Mouse (Mus musculus): Measurements from ENCODE around the gene 4833427G06Rik.

The 4833427G06Rik gene

GRCm38 (mm10) chr9:51068202-51068601 lies 33.7 kb downstream of the 4833427G06Rik start:
- no peak for DNase-seq (ENCODE audit: low spot score in 2 of 2)

DNA sequence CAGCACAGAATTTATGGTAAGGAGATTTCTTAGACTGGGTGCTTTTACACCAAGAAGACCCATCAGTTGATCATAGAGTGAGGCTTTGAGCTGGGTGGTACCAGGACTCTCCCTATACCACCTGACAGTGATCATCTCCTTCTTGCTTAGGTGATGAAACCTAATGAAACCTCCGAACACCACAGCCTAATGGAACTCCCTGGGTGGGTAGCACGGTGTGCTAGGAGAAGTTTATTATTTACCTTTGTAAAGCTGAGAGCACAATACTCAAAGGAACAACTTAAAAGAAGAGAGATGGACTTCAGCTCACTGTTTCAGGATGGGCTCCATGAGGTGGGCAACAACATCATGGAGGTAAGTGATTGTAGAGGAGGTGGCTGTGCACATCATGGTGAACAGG lies 41.3 kb downstream of the 4833427G06Rik start, which contains the start of gene Btg4:
TSS of gene Btg4 (plus strand) at position 301 of the 400 bp plus-strand sequence.
- DNase-seq (ENCODE audit: low spot score in 2 of 2): no peak

DNA sequence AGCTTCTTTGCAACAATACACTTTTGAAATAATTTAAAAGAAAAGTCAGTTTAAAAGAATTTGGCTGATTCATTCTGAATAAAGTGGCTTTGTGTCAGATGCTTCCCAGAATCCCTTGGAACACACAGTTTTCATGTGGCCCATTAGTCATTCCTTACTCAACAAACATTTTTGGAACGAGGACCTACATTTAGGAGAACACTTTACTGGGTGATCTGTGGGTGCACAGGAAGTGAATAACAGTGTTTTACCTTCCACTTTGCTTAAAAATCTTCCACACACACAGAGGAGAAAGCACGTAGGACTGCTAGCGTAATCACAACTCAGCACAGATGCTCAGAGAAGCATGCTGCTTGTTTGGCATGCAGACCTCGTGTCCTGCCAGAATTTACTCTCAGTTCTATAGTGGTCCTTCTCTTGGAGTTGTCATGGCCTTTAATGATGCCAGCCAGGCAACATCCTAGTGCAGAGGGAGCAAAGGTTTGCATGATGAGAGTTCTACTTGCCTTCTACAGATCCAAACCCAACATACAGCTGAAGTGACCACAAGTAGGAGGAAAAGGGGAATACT lies 42.8 kb downstream of the 4833427G06Rik start:
- DNase-seq (ENCODE audit: low spot score in 2 of 2): no peak

GRCm38 (mm10) chr9:51056360-51057324 lies 45.2 kb downstream of the 4833427G06Rik start:
- DNase-seq (ENCODE audit: low spot score in 2 of 2): no peak

DNA sequence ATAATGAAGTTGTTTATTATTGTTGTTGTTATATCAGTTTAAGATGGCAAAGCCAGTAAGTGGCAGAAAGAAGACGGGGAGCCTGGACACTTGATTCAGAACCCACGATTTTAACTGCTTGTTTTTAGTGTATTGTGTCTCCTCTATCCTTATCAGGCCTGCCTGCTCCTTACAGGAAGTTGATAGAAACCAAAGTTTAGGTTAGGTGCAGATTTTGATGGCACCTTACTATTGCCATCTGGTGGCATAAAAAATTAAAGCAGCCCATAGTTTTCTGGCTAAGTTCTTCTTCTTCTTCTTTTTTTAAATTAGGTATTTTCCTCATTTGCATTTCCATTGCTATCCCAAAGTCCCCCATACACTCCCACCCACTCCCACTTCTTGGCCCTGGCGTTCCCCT lies 49.7 kb downstream of the 4833427G06Rik start:
- no peak for DNase-seq (ENCODE audit: low spot score in 2 of 2)

DNA sequence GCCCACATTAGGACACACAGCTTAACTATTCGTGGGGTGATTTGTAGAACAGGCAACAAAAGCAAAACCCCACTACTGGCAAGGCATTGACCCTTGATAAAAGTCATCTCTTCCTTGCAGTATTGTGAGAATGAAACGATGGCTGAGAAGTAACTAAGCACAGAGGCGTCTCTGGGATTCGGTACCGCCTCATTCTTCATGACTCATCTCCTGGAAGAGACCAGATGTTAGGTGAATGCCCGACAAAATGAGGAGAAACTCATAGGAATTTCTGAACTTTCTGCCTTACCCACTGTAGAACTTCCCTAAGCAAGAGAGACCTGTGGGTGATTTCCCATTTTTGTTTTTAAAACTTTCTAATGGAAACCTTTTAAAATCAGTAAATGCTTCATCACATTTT lies 59.7 kb downstream of the 4833427G06Rik start:
- no peak for DNase-seq (ENCODE audit: low spot score in 2 of 2)

DNA sequence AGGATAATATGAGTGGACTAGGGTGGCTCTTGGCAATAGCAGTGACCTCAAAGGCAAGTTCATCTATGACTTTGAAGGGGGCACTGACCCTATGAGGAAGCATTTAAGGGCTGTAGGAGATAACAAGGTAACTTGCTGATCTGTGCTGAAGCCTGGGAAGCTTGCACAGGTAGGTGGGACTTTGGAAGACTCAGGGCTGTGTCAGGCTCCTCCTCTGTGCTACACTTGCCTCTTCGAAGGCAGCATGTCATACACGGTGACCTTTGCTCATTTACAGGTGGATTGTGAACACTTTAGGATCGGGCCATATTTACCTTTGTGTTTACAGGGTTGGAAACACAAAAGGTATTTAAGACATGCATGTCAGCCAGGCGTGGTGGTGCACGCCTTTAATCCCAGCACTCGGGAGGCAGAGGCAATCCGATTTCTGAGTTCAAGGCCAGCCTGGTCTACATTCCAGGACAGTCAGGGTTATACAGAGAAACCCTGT lies 60.3 kb downstream of the 4833427G06Rik start:
- no peak for DNase-seq (ENCODE audit: low spot score in 2 of 2)

DNA sequence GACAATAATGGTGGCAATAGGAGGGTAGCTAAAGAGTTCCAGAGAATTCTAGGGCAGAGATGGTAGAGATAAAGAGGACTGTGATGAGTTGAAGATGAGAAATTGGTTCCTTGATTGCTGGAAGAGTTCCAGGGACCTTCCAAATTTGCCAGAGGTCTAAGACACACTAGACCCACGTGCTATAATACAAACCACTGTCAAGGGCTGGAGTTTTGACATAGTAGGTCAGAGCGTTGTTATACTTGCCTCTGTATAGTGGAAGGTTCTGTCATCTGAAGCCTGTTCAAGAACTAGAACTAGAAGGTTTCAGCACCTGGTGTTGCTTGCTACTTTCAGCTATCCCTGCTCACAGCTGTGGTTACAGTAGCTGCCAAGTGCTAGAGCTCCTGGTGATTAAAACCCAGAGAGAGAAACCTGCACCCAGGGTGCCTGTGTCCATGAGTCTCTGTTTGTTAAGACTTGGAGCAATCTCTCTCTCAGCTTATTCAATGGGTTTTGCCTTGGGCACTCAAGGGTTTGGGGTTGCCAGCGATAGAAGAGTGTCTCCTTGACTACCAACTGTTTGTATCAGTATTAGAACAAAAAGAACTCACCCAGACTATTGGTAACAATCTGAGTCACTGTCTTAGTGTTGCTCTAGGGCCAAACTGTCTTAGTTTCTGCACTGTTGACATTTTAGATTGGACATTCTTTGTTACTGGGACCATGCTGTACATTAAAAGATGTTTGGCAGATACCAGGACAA lies 68.9 kb downstream of the 4833427G06Rik start:
- no peak for DNase-seq (ENCODE audit: low spot score in 2 of 2)

DNA sequence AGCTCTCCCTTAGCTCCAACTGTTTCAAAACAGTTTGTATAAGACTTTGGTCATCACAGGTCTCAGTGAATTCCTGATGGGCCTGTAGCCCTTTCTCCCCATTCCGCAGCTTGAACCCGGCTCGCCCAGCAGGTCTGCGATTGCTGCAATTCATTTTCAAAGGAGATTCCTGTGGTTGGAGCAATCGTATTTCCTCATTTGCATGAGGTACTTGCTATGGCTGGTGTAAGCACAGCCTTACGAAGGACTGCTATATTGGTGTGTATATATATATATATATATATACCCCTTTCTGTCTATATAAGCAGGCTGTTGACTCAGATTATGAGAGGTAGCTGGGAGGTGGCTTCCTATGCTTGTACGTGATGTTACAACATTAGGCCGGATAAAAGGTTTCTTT lies 69.6 kb downstream of the 4833427G06Rik start:
- DNase-seq (ENCODE audit: low spot score in 2 of 2): no peak

- no peak for DNase-seq (ENCODE audit: low spot score in 2 of 2)
Measured at GRCm38 (mm10) chr9:51031603-51032002, 70.3 kb downstream of the 4833427G06Rik start.

Data from frontal cortex, postnatal 10 days (tissue).